Mouse (Mus musculus) liver, embryonic 13.5 days (tissue): ENCODE data around the gene Ggt1. TPM values are rescaled to one million over a fixed set of nuclear protein-coding genes. Genes with fewer than 3 reads are reported as not detected.
"Not testable (repeated sequence)": the region's sequence is repeated elsewhere in the genome, so short reads cannot be mapped to it uniquely, and the experiment has no call there.

Source experiments
- ATAC-seq: fragments of 200-750 bp; cut with Nextera tagmentation; 2 replicates; pipeline ENCODE4 v1.8.0; 2017; ENCODE audit warnings: low read depth, mild to moderate bottlenecking, moderate number of reproducible peaks, moderate library complexity
- DNase-seq: peaks from one replicate; pipeline ENCODE4 v3.0.0; 2022
- H3K27ac ChIP-seq: fragments of 300-500 bp; sonication (generic); 2 replicates; pipeline ENCODE4 v1.5.1; 2015; ENCODE audit warnings: moderate library complexity, mild to moderate bottlenecking, inconsistent platforms
- H3K27me3 ChIP-seq: fragments of 300-500 bp; sonication (generic); 2 replicates; pipeline ENCODE4 v1.6.1; 2015; ENCODE audit warnings: mild to moderate bottlenecking, inconsistent platforms
- H3K36me3 ChIP-seq: fragments of 300-500 bp; sonication (generic); 2 replicates; pipeline ENCODE4 v1.6.1; 2015; ENCODE audit warnings: mild to moderate bottlenecking, inconsistent platforms
- H3K4me1 ChIP-seq: fragments of 300-500 bp; sonication (generic); replicated peaks from 2 replicates; pipeline ENCODE4 v1.6.1; 2015; ENCODE audit warnings: inconsistent platforms
- H3K4me2 ChIP-seq: fragments of 300-500 bp; sonication (generic); 2 replicates; pipeline ENCODE4 v1.6.1; 2015; ENCODE audit warnings: inconsistent platforms, mild to moderate bottlenecking, moderate library complexity
- H3K4me3 ChIP-seq: fragments of 300-500 bp; sonication (generic); replicated peaks from 2 replicates; pipeline ENCODE4 v1.5.1; 2015; ENCODE audit warnings: mild to moderate bottlenecking, inconsistent platforms
- H3K9ac ChIP-seq: fragments of 300-500 bp; sonication (generic); 2 replicates; pipeline ENCODE4 v1.6.1; 2015; ENCODE audit warnings: mild to moderate bottlenecking, inconsistent platforms
- H3K9me3 ChIP-seq: fragments of 300-500 bp; sonication (generic); replicated peaks from 2 replicates; pipeline ENCODE4 v1.6.1; 2016; ENCODE audit warnings: inconsistent platforms
- WGBS: fragments of 180-500 bp; shearing (Covaris S2); methylation state at CpG from one replicate; pipeline ENCODE4 v1.1.7; 2015; ENCODE audit not compliant: insufficient replicate concordance; 5-methylcytosine and 5-hydroxymethylcytosine counted together
- polyA plus RNA-seq: library from polyadenylated mRNA; unstranded; fragments of >200 nt; fragmentation: Nextera tagmentation; extraction: Ambion mirVana; gene quantifications from 2 replicates; pipeline ENCODE4 v1.2.1, GENCODE M21; 2015

Ggt1 gene
- polyA plus RNA-seq, 1 experiment from 2014 or later = 4.7 TPM

DNA sequence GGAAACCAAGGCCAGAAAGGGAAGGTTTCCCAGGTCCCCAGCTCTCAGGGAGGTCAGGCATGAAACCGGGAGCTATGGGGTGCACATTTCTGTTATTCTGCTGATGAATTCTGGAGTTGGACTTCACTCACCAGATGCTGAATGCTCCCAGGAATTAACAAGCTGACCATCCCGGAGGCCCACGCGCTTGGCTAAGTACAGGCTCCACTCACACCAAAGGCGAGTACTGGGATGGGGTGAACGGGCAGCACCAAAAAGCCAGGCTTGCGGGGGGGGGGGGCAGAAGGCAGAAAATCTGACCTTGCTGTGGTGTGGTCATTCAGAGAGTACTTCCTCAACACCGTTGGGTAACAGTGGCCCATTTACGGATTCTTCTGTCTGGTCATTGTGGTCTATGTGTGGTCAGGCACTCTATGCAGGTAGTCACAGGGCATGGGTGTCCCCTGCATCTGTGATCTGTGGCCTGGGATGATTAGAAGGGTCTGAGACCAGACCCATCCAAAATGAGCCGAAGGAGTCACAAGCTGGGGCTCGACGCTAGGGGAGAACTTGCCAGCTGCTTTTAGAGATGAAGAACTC, 3.4 kb downstream of the Ggt1 start:
- Histone ChIP-seq H3K9ac (no peak overlapping the region), H3K4me3 (no peak overlapping the region), H3K9me3 (no peaks in the 10 kb centered on the region), H3K4me1 (peaks cover 42% of the 10 kb centered on the region), H3K4me2 (no peak overlapping the region), H3K27me3 (peaks cover 40% of the 10 kb centered on the region), H3K27ac (no peak overlapping the region), H3K36me3 (no peaks in the 10 kb centered on the region)
- DNase-seq = no peak
- WGBS = 51% methylated on average over 12 of the region's 12 CpGs
- no peak for ATAC-seq

GRCm38 (mm10) chr10:75565436-75565835, 4.0 kb downstream of the Ggt1 start:
- 0 out of 2 replicates have a peak, but pooled peaks have one; percentile 5 for ATAC-seq
- H3K4me1 ChIP-seq = peaks cover 37% of the 10 kb centered on the region
- H3K27ac ChIP-seq = no peak overlapping the region
- peaks cover 33% of the 10 kb centered on the region for H3K27me3 ChIP-seq
- H3K9ac ChIP-seq = no peak overlapping the region
- H3K4me3 ChIP-seq = no peak overlapping the region
- H3K9me3 ChIP-seq = no peaks in the 10 kb centered on the region
- 0 out of 2 replicates have a peak overlapping the region, but pooled peaks have one; percentile 0 for H3K4me2 ChIP-seq
- WGBS = 10% methylated on average over 6 of the region's 6 CpGs
- H3K36me3 ChIP-seq = no peaks in the 10 kb centered on the region
- no peak for DNase-seq

DNA sequence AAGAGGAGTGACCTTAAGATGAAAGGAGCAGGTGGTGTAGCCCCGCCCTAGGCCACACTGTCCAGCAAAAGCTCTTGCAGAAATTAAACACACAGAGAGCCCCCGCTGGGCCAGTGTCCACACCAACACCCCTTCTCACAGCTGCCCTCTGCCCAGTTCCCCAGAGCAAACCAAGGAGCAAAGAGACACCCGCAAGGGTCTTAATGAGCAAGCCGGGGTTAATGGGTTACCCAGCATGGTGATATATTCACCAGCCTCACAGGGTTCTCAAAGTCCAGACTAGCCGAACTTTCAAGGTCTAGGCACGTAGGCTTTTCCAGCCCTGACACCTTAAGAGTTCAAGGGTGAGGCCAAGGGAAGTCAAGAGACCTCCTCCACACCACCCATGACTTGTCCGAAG, 4.5 kb downstream of the Ggt1 start:
- WGBS = 25% methylated on average over 7 of the region's 7 CpGs
- Histone ChIP-seq H3K4me2 (0 out of 2 replicates have a peak overlapping the region, but pooled peaks have one; percentile 0), H3K27me3 (peaks cover 29% of the 10 kb centered on the region), H3K4me1 (peaks cover 37% of the 10 kb centered on the region), H3K4me3 (no peak overlapping the region), H3K27ac (peak overlapping the region; percentile 32; the same call in 1 of the 2 replicates), H3K36me3 (no peaks in the 10 kb centered on the region), H3K9ac (no peak overlapping the region), H3K9me3 (no peaks in the 10 kb centered on the region)
- DNase-seq (no peak), ATAC-seq (peak; percentile 40; the same call in 1 of the 2 replicates)

DNA sequence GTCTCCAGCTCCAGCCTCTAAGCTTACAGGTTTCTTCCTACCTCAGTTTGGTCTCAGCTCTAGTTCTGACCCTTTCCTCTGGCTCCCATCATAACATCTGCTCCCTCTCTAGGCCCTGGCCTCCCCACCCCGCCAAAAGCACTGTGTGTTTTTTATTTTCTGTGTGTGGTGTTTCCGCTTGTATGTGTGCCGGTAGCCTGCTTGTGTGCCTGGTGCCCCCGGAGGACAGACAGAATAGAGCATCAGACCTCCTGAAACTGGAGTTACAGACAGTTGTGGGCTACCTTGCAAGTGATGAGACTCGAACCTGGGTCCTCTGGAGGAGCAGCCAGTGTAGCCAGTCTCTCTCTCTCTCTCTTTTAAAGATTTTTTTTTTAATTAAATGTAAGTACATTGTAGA, 4.9 kb downstream of the Ggt1 start:
- no peak overlapping the region for H3K4me2 ChIP-seq
- no peaks in the 10 kb centered on the region for H3K36me3 ChIP-seq
- ATAC-seq (no peak), DNase-seq (no peak)
- H3K9me3 ChIP-seq = no peaks in the 10 kb centered on the region
- H3K27me3 ChIP-seq = peaks cover 24% of the 10 kb centered on the region
- H3K27ac ChIP-seq = peak overlapping the region; percentile 32; the same call in 1 of the 2 replicates
- H3K9ac ChIP-seq = no peak overlapping the region
- WGBS = 52% methylated on average over 5 of the region's 5 CpGs
- no peak overlapping the region for H3K4me3 ChIP-seq
- peaks cover 37% of the 10 kb centered on the region for H3K4me1 ChIP-seq

DNA sequence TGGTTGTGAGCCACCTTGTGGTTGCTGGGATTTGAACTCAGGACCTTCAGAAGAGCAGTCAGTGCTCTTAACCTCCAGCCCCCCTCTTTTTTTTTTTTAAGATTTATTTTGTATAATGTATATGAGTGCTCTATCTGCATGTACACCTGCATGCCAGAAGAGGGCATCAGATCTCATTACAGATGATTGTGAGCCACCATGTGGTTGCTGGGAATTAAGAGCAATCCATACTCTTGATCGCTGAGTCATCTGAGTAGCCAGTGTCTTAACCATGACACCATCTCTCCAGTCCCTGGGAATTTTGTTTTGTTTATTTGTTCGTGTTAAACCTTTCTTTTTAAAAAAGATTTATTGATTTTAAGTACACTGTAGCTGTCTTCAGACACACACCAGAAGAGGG, 5.4 kb downstream of the Ggt1 start:
- Histone ChIP-seq H3K4me1 (peaks cover 37% of the 10 kb centered on the region), H3K27me3 (peaks cover 20% of the 10 kb centered on the region)
- H3K9ac ChIP-seq, H3K9me3 ChIP-seq, H3K4me2 ChIP-seq, ATAC-seq, H3K36me3 ChIP-seq, H3K27ac ChIP-seq, H3K4me3 ChIP-seq, DNase-seq: not testable (repeated sequence)
- 59% methylated on average over 2 of the region's 2 CpGs for WGBS

GRCm38 (mm10) chr10:75568029-75568428, 6.6 kb downstream of the Ggt1 start:
- no peak for ATAC-seq
- Histone ChIP-seq H3K36me3 (no peaks in the 10 kb centered on the region), H3K4me1 (peaks cover 37% of the 10 kb centered on the region), H3K27ac (no peak overlapping the region), H3K9ac (no peak overlapping the region), H3K9me3 (no peaks in the 10 kb centered on the region), H3K4me2 (0 out of 2 replicates have a peak overlapping the region, but pooled peaks have one; percentile 24), H3K4me3 (no peak overlapping the region), H3K27me3 (peaks cover 7% of the 10 kb centered on the region)
- 18% methylated on average over 5 of the region's 5 CpGs for WGBS
- DNase-seq = no peak

GRCm38 (mm10) chr10:75568441-75568840, 7.0 kb downstream of the Ggt1 start:
- Histone ChIP-seq H3K9me3 (no peaks in the 10 kb centered on the region), H3K4me1 (peaks cover 37% of the 10 kb centered on the region), H3K27ac (no peak overlapping the region), H3K4me3 (no peak overlapping the region), H3K9ac (no peak overlapping the region), H3K4me2 (peak overlapping the region; percentile 24; the same call in 1 of the 2 replicates), H3K36me3 (no peaks in the 10 kb centered on the region), H3K27me3 (0 out of 2 replicates have a peak, but pooled peaks cover 3% of the 10 kb centered on the region)
- ATAC-seq (no peak), DNase-seq (no peak)
- WGBS = 24% methylated on average over 11 of the region's 11 CpGs

- Histone ChIP-seq H3K4me1 (peaks cover 33% of the 10 kb centered on the region), H3K4me3 (no peak overlapping the region), H3K4me2 (peak overlapping the region; percentile 24), H3K36me3 (no peaks in the 10 kb centered on the region), H3K27ac (no peak overlapping the region), H3K9ac (no peak overlapping the region), H3K9me3 (no peaks in the 10 kb centered on the region), H3K27me3 (0 out of 2 replicates have a peak, but pooled peaks cover 1% of the 10 kb centered on the region)
- 31% methylated on average over 4 of the region's 4 CpGs for WGBS
- ATAC-seq (0 out of 2 replicates have a peak, but pooled peaks have one; percentile 27), DNase-seq (no peak)
Observed at GRCm38 (mm10) chr10:75568851-75569250, 7.4 kb downstream of the Ggt1 start.

DNA sequence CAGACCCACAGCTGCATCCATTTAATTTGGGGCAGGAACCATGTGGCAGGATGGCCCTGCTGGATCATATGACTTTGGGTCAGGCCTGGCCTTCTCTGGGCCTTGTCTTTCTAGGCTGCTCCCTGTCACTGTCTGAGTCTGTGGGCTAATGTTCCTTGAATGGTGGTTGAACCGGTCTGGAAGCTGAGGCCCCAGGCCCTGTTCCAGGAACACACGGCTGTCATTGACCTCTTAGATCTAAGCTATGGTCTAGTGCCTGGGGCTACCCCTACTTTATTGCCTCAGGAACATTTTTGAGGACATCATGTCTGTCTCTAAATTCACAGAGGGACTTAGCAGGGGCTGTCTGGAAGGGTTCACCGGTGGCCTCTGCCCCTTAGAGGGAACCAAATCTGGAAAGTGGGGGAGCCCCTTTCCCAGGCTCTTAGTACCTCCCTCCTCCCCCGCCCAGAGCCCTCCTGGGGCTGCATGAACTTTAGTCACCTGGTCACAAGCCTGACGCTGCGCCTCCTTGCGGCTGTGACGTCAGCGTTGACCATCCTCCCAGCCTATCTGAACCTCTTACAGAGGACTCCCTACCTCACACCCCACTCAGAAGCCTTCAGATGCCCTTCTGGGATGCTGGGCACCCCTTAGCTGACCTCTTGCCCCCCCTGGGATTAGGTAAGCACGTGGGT, 9.7 kb downstream of the Ggt1 start:
- Histone ChIP-seq H3K36me3 (no peaks in the 10 kb centered on the region), H3K4me2 (no peak overlapping the region), H3K9ac (no peak overlapping the region), H3K4me3 (no peak overlapping the region), H3K9me3 (no peaks in the 10 kb centered on the region), H3K4me1 (peaks cover 16% of the 10 kb centered on the region), H3K27me3 (no peaks in the 10 kb centered on the region), H3K27ac (no peak overlapping the region)
- ATAC-seq (no peak), DNase-seq (no peak)
- 36% methylated on average over 10 of the region's 10 CpGs for WGBS

- no peak for ATAC-seq
- H3K4me2 ChIP-seq = no peak overlapping the region
- WGBS = 49% methylated on average over 9 of the region's 9 CpGs
Observed at GRCm38 (mm10) chr10:75571937-75572336, 10.5 kb downstream of the Ggt1 start.

GRCm38 (mm10) chr10:75573181-75573580, 11.8 kb downstream of the Ggt1 start:
- no peak overlapping the region for H3K4me2 ChIP-seq
- H3K36me3 ChIP-seq = no peaks in the 10 kb centered on the region
- no peak overlapping the region for H3K4me3 ChIP-seq
- H3K9me3 ChIP-seq = no peaks in the 10 kb centered on the region
- DNase-seq (no peak), ATAC-seq (no peak)
- no peaks in the 10 kb centered on the region for H3K27me3 ChIP-seq
- 71% methylated on average over 10 of the region's 10 CpGs for WGBS
- H3K4me1 ChIP-seq = peaks cover 9% of the 10 kb centered on the region
- H3K9ac ChIP-seq = no peak overlapping the region
- no peak overlapping the region for H3K27ac ChIP-seq

More at GRCm38 (mm10) chr10:75571937-75572336, 10.5 kb downstream of the Ggt1 start:
- H3K27ac ChIP-seq = no peak overlapping the region
- no peaks in the 10 kb centered on the region for H3K27me3 ChIP-seq
- H3K4me3 ChIP-seq = no peak overlapping the region
- DNase-seq = no peak
- H3K9ac ChIP-seq = no peak overlapping the region
- H3K4me1 ChIP-seq = peaks cover 14% of the 10 kb centered on the region
- H3K9me3 ChIP-seq = no peaks in the 10 kb centered on the region
- H3K36me3 ChIP-seq = no peaks in the 10 kb centered on the region
